Mouse (Mus musculus) liver, postnatal 0 days (tissue): ENCODE data around the gene Olfr1414. TPM values are rescaled to one million over a fixed set of nuclear protein-coding genes. Genes with fewer than 3 reads are reported as not detected.

ENCODE experiments used
- ATAC-seq: fragments of 200-750 bp; cut with Nextera tagmentation; 2 replicates; pipeline ENCODE4 v1.8.0; 2017; ENCODE audit warnings: mild to moderate bottlenecking, moderate library complexity
- DNase-seq: peaks from one replicate; pipeline ENCODE4 v3.0.0-alpha.2; 2016
- H3K27ac ChIP-seq: fragments of 300-500 bp; sonication (generic); 2 replicates; pipeline ENCODE4 v1.5.1; 2014; ENCODE audit warnings: antibody characterized with exemption, moderate library complexity, mild to moderate bottlenecking, low read depth
- H3K27me3 ChIP-seq: fragments of 300-500 bp; sonication (generic); 2 replicates; pipeline ENCODE4 v1.6.1; 2014; ENCODE audit warnings: low read length, control low read depth, mixed read lengths; ENCODE audit not compliant: insufficient read depth
- H3K36me3 ChIP-seq: fragments of 300-500 bp; sonication (generic); replicated peaks from 2 replicates; pipeline ENCODE4 v1.6.1; 2014; ENCODE audit warnings: mild to moderate bottlenecking, control low read depth, low read length, moderate library complexity, mixed read lengths; ENCODE audit not compliant: insufficient read depth
- H3K4me1 ChIP-seq: fragments of 300-500 bp; sonication (generic); 2 replicates; pipeline ENCODE4 v1.6.1; 2014; ENCODE audit warnings: antibody characterized with exemption, mild to moderate bottlenecking, control low read depth; ENCODE audit not compliant: insufficient read depth
- H3K4me2 ChIP-seq: fragments of 300-500 bp; sonication (generic); 2 replicates; pipeline ENCODE4 v1.6.1; 2014; ENCODE audit warnings: low read depth, mild to moderate bottlenecking, low read length, moderate library complexity, mixed read lengths
- H3K4me3 ChIP-seq: fragments of 300-500 bp; sonication (generic); 2 replicates; pipeline ENCODE4 v1.5.1; 2014; ENCODE audit warnings: low read depth, low read length
- H3K9ac ChIP-seq: fragments of 300-500 bp; sonication (generic); replicated peaks from 2 replicates; pipeline ENCODE4 v1.6.1; 2014; ENCODE audit warnings: mild to moderate bottlenecking, moderate library complexity
- H3K9me3 ChIP-seq: fragments of 300-500 bp; sonication (generic); 2 replicates; pipeline ENCODE4 v1.6.1; 2016; ENCODE audit warnings: mild to moderate bottlenecking, control low read depth, low read length, mixed read lengths
- CTCF ChIP-seq: sonication (generic); IDR thresholded peaks from 2 replicates; pipeline ENCODE4 v1.5.1; 2016; ENCODE audit warnings: antibody characterized with exemption, low read depth
- EP300 ChIP-seq: IDR thresholded peaks from 2 replicates; pipeline ENCODE4 v1.6.1; 2016; ENCODE audit warnings: antibody characterized with exemption, low read depth, mild to moderate bottlenecking
- WGBS: fragments of 180-500 bp; shearing (Covaris S2); extraction: QIAGEN DNeasy Blood & Tissue Kit; methylation state at CpG from one replicate; pipeline ENCODE4 v1.1.7; 2014; ENCODE audit not compliant: insufficient replicate concordance; 5-methylcytosine and 5-hydroxymethylcytosine counted together
- polyA plus RNA-seq: library from polyadenylated mRNA; unstranded; fragments of >200 nt; fragmentation: Nextera tagmentation; extraction: Ambion mirVana; gene quantifications from 2 replicates; pipeline ENCODE4 v1.2.1, GENCODE M21; 2015

The Olfr1414 gene
- polyA plus RNA-seq, result not detected in 2 replicates

DNA sequence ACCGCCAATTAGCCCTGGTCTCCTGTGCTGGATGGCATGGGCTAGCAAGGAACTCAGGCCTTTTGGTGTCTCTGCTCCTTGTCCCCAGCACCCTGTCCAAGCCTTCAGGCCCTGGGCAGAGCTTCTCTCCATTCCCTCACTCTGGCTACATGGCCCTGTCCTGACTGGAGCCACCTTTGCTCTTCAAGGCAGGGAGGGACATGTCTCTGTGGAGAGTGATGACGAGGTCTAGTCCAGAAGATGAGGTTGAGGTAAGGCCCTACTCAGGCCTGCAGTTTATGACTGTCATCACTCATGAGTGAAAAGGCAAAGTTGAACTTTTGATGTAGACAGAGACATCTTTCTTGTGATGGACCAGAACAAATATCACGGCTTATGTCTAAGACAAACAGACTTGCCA is at the start of gene Olfr1414:
TSS of gene Olfr1414 (minus strand) at position 101 of the 400 bp plus-strand sequence.
- Histone ChIP-seq H3K4me3 (no peak within 1 kb of the TSS), H3K36me3 (no peaks in the 10 kb centered on the region), H3K4me1 (no peaks in the 10 kb centered on the region), H3K27ac (no peak within 1 kb of the TSS), H3K9me3 (no peaks in the 10 kb centered on the region), H3K27me3 (no peaks in the 10 kb centered on the region), H3K4me2 (no peak within 1 kb of the TSS), H3K9ac (no peak within 1 kb of the TSS)
- ATAC-seq, result no peak
- no peak for TF ChIP-seq EP300
- TF ChIP-seq CTCF, result no peak
- WGBS, result 60% methylated on average over 3 of the region's 3 CpGs
- DNase-seq, result no peak

DNA sequence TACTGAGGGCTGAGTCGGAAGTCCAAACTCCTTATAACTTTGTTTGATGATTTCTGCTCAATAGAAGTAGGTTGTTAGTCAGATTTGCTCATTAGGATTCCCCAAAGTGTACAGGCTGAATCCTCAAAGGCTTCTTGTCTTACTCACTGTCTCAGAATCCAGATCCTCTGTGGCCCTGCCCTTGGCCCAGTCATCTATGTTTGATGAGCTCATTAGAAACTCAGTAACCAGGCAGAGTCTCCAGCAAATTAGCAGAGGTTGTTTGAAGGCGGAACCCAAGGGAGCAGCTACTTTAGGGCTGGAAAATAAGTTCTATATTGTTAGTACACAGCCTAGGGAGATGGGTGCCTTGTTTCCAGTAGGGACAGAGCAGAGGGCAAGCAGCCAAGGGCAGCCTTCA is 27.5 kb upstream of the Olfr1414 start:
- Histone ChIP-seq H3K27me3 (no peaks in the 10 kb centered on the region), H3K4me3 (no peak overlapping the region), H3K9ac (no peak overlapping the region), H3K4me2 (no peak overlapping the region), H3K4me1 (no peaks in the 10 kb centered on the region), H3K36me3 (no peaks in the 10 kb centered on the region), H3K27ac (no peak overlapping the region), H3K9me3 (no peaks in the 10 kb centered on the region)
- ATAC-seq (no peak), DNase-seq (no peak)
- TF ChIP-seq EP300, result no peak
- TF ChIP-seq CTCF, result no peak
- WGBS, result 63% methylated on average over 2 of the region's 2 CpGs

GRCm38 (mm10) chr1:92539071-92539470 is 20.6 kb upstream of the Olfr1414 start:
- WGBS, result 44% methylated on average over 2 of the region's 2 CpGs
- H3K9me3 ChIP-seq, result no peaks in the 10 kb centered on the region
- H3K36me3 ChIP-seq, result no peaks in the 10 kb centered on the region
- H3K27me3 ChIP-seq, result no peaks in the 10 kb centered on the region
- DNase-seq, result no peak
- no peaks in the 10 kb centered on the region for H3K4me1 ChIP-seq
- no peak overlapping the region for H3K9ac ChIP-seq
- no peak overlapping the region for H3K4me2 ChIP-seq
- H3K27ac ChIP-seq, result no peak overlapping the region
- no peak overlapping the region for H3K4me3 ChIP-seq
- no peak for ATAC-seq
- no peak for TF ChIP-seq CTCF
- no peak for TF ChIP-seq EP300

- Histone ChIP-seq H3K4me1 (no peaks in the 10 kb centered on the region), H3K27me3 (no peaks in the 10 kb centered on the region), H3K9ac (no peak overlapping the region), H3K4me2 (no peak overlapping the region), H3K27ac (no peak overlapping the region), H3K4me3 (no peak overlapping the region), H3K9me3 (no peaks in the 10 kb centered on the region), H3K36me3 (no peaks in the 10 kb centered on the region)
- DNase-seq (no peak), ATAC-seq (no peak)
- 18% methylated on average over 5 of the region's 5 CpGs for WGBS
- TF ChIP-seq CTCF (no peak), EP300 (no peak)
Observed at GRCm38 (mm10) chr1:92536972-92537371, 18.5 kb upstream of the Olfr1414 start.

- Histone ChIP-seq H3K27me3 (no peaks in the 10 kb centered on the region), H3K4me1 (no peaks in the 10 kb centered on the region), H3K36me3 (no peaks in the 10 kb centered on the region), H3K9me3 (no peaks in the 10 kb centered on the region), H3K4me3 (no peak overlapping the region), H3K27ac (no peak overlapping the region), H3K4me2 (no peak overlapping the region), H3K9ac (no peak overlapping the region)
- TF ChIP-seq EP300 (no peak), CTCF (no peak)
- ATAC-seq (no peak), DNase-seq (no peak)
- 75% methylated on average over 3 of the region's 3 CpGs for WGBS
Observed at GRCm38 (mm10) chr1:92523764-92524163, 5.3 kb upstream of the Olfr1414 start.

GRCm38 (mm10) chr1:92521376-92521775 is 2.9 kb upstream of the Olfr1414 start:
- TF ChIP-seq EP300 (no peak), CTCF (peak; percentile 55)
- H3K4me3 ChIP-seq, result no peak overlapping the region
- H3K4me2 ChIP-seq, result no peak overlapping the region
- H3K36me3 ChIP-seq, result no peaks in the 10 kb centered on the region
- H3K9me3 ChIP-seq, result no peaks in the 10 kb centered on the region
- no peaks in the 10 kb centered on the region for H3K27me3 ChIP-seq
- WGBS, result 18% methylated on average over 10 of the region's 10 CpGs
- no peak overlapping the region for H3K27ac ChIP-seq
- no peaks in the 10 kb centered on the region for H3K4me1 ChIP-seq
- no peak overlapping the region for H3K9ac ChIP-seq
- DNase-seq (peak; percentile 23), ATAC-seq (no peak)

GRCm38 (mm10) chr1:92519046-92519445 is 585 bp upstream of the Olfr1414 start:
- ATAC-seq (no peak), DNase-seq (no peak)
- Histone ChIP-seq H3K9ac (no peak overlapping the region), H3K4me2 (no peak overlapping the region), H3K27ac (no peak overlapping the region), H3K4me3 (no peak overlapping the region), H3K36me3 (no peaks in the 10 kb centered on the region), H3K27me3 (no peaks in the 10 kb centered on the region), H3K9me3 (no peaks in the 10 kb centered on the region), H3K4me1 (no peaks in the 10 kb centered on the region)
- WGBS, result 70% methylated on average over 6 of the region's 6 CpGs
- no peak for TF ChIP-seq CTCF
